Mouse (Mus musculus) liver, embryonic 14.5 days (tissue): ENCODE results near the gene Tbx5.

ENCODE experiments used
- CTCF ChIP-seq: IDR thresholded peaks from 2 replicates; pipeline ENCODE4 v1.5.1; 2016; ENCODE audit warnings: antibody characterized with exemption, low read depth, control low read depth
- EP300 ChIP-seq: IDR thresholded peaks from 2 replicates; pipeline ENCODE4 v1.6.1; 2016; ENCODE audit warnings: antibody characterized with exemption, low read depth

DNA sequence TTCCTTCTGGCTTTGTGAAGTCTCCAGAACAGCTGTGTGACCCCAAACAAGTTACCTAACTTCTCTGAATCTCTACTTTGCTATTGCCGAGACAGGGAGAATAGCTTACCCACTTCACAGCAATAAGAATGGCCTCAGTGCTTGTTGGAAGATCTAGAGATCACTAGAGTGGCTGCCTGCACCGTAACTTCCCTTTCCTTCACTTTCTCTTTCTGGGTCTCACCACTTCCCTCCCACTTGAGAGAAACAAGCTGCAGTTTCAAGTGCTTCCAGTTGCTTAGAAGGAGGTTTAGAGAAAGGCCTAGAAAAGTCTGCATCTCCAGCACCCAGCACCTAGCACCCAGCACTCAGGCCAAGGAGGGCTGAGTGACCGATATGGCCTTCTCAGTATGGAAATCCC lies 64.1 kb downstream of the Tbx5 start:
- no peak for TF ChIP-seq CTCF
- no peak for TF ChIP-seq EP300
